Mouse (Mus musculus): Measurements from ENCODE around the gene Ccdc171.
"Not testable (repeated sequence)": the region's sequence is repeated elsewhere in the genome, so short reads cannot be mapped to it uniquely, and the experiment has no call there.

Gene Ccdc171

GRCm38 (mm10) chr4:83524456-83524842 lies 896 bp upstream of the Ccdc171 start:
- in situ Hi-C loops (cut with MboI; ENCODE audit: unreplicated experiment in 2 of 2) = loop anchor here (5.0 to 10.0 kb wide), 2 partner anchors 42 to 200 kb away; partner anchors contain the start of gene Ttc39b (in 1 of the 2)

- in situ Hi-C loops (cut with MboI; ENCODE audit: unreplicated experiment in 2 of 2) = loop anchor here in 1 of 2 experiments (5.0 to 10.0 kb wide), 2 partner anchors 43 to 201 kb away; partner anchors contain the start of gene Ttc39b
Observed at GRCm38 (mm10) chr4:83525690-83526055, 328 bp downstream of the Ccdc171 start.

GRCm38 (mm10) chr4:83526270-83526987 lies 1.1 kb downstream of the Ccdc171 start:
- in situ Hi-C loops (cut with MboI; ENCODE audit: unreplicated experiment in 2 of 2) = loop anchor here in 1 of 2 experiments (5.0 to 10.0 kb wide), 2 partner anchors 44 to 202 kb away; partner anchors contain the start of gene Ttc39b

GRCm38 (mm10) chr4:83526988-83527334 lies 1.6 kb downstream of the Ccdc171 start:
- in situ Hi-C loops (cut with MboI; ENCODE audit: unreplicated experiment in 2 of 2) = loop anchor here in 1 of 2 experiments (5.0 to 10.0 kb wide), 2 partner anchors 45 to 202 kb away; partner anchors contain the start of gene Ttc39b

GRCm38 (mm10) chr4:83527921-83528320 lies 2.6 kb downstream of the Ccdc171 start:
- in situ Hi-C loops (cut with MboI; ENCODE audit: unreplicated experiment in 2 of 2) = loop anchor here in 1 of 2 experiments (5.0 to 10.0 kb wide), 2 partner anchors 46 to 203 kb away; partner anchors contain the start of gene Ttc39b

- in situ Hi-C loops (cut with MboI; ENCODE audit: unreplicated experiment in 2 of 2) = not testable (repeated sequence)
Observed at GRCm38 (mm10) chr4:83530060-83530459, 4.7 kb downstream of the Ccdc171 start.

- in situ Hi-C loops (cut with MboI; ENCODE audit: unreplicated experiment in 2 of 2) = no loop called here
Observed at GRCm38 (mm10) chr4:83533168-83533911, 8.0 kb downstream of the Ccdc171 start.

GRCm38 (mm10) chr4:83534024-83534423 lies 8.7 kb downstream of the Ccdc171 start:
- in situ Hi-C loops (cut with MboI; ENCODE audit: unreplicated experiment in 2 of 2) = no loop called here

GRCm38 (mm10) chr4:83549501-83549900 lies 24.2 kb downstream of the Ccdc171 start:
- in situ Hi-C loops (cut with MboI; ENCODE audit: unreplicated experiment in 2 of 2) = no loop called here

- in situ Hi-C loops (cut with MboI; ENCODE audit: unreplicated experiment in 2 of 2) = loop anchor here in 1 of 2 experiments (5.0 kb wide), 1 partner anchor 85 kb away; no protein-coding TSS in a partner anchor
Observed at GRCm38 (mm10) chr4:83567190-83568113, 42.1 kb downstream of the Ccdc171 start.

GRCm38 (mm10) chr4:83568145-83568544 lies 42.8 kb downstream of the Ccdc171 start:
- in situ Hi-C loops (cut with MboI; ENCODE audit: unreplicated experiment in 2 of 2) = loop anchor here in 1 of 2 experiments (5.0 kb wide), 1 partner anchor 86 kb away; no protein-coding TSS in a partner anchor

GRCm38 (mm10) chr4:83570569-83570968 lies 45.2 kb downstream of the Ccdc171 start:
- in situ Hi-C loops (cut with MboI; ENCODE audit: unreplicated experiment in 2 of 2) = loop anchor here (5.0 to 10.0 kb wide), 4 partner anchors 88 to 936 kb away; no protein-coding TSS in a partner anchor

- in situ Hi-C loops (cut with MboI; ENCODE audit: unreplicated experiment in 2 of 2) = loop anchor here (5.0 to 10.0 kb wide), 4 partner anchors 89 to 936 kb away; no protein-coding TSS in a partner anchor
Observed at GRCm38 (mm10) chr4:83571033-83571432, 45.7 kb downstream of the Ccdc171 start.

GRCm38 (mm10) chr4:83572521-83572920 lies 47.2 kb downstream of the Ccdc171 start:
- in situ Hi-C loops (cut with MboI; ENCODE audit: unreplicated experiment in 2 of 2) = loop anchor here (5.0 to 10.0 kb wide), 4 partner anchors 90 to 938 kb away; no protein-coding TSS in a partner anchor

- in situ Hi-C loops (cut with MboI; ENCODE audit: unreplicated experiment in 2 of 2) = loop anchor here (10.0 kb wide), 3 partner anchors 192 to 942 kb away; no protein-coding TSS in a partner anchor
Observed at GRCm38 (mm10) chr4:83576315-83576714, 51.0 kb downstream of the Ccdc171 start.

GRCm38 (mm10) chr4:83580157-83580556 lies 54.8 kb downstream of the Ccdc171 start:
- in situ Hi-C loops (cut with MboI; ENCODE audit: unreplicated experiment in 2 of 2) = no loop called here

GRCm38 (mm10) chr4:83587563-83587962 lies 62.2 kb downstream of the Ccdc171 start:
- in situ Hi-C loops (cut with MboI; ENCODE audit: unreplicated experiment in 2 of 2) = no loop called here

GRCm38 (mm10) chr4:83596486-83596885 lies 71.1 kb downstream of the Ccdc171 start:
- in situ Hi-C loops (cut with MboI; ENCODE audit: unreplicated experiment in 2 of 2) = no loop called here

- in situ Hi-C loops (cut with MboI; ENCODE audit: unreplicated experiment in 2 of 2) = no loop called here
Observed at GRCm38 (mm10) chr4:83611111-83611510, 85.8 kb downstream of the Ccdc171 start.
